Mouse (Mus musculus) embryonic stem cell, embryonic (primary cell): ENCODE measurements around the gene Lctl.

Experiments used
- CTCF ChIA-PET, 4 experiments: fragments of 300-600 bp in 2 of 4; fragments of 350-600 bp in 2 of 4; sonication (Branson Sonifier 250); formaldehyde crosslinking; loops; one replicate each; lab custom pipeline; 2022; ENCODE audit warnings: inconsistent platforms in 2 of 4; lab: Charles Lee
- POLR2A ChIA-PET, 4 experiments: fragments of 300-600 bp in 2 of 4; fragments of 350-600 bp in 2 of 4; sonication (Branson Sonifier 250); formaldehyde crosslinking; loops; one replicate each; lab custom pipeline; 2022; ENCODE audit warnings: antibody characterized with exemption in 4 of 4, inconsistent platforms in 1 of 4; lab: Charles Lee

The Lctl gene

DNA sequence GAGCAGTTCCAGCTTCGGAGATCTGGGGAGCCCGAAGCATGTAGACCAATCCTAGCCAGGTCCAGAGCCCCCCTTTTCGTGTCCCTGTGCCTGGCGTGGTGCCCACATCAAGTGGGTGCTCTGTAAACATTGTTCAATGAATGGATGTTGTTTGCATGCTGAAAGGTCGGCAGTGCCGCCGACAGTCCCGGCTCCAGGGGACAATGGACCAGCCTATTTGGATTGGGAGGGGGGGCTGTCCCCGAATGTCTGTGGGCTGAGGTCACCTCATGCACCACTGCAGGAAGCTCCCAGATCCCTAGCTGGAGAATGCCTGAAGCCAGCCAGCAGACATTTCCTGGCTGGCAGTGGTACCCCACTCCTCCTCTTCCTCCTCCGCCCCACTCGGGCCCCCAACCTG, 22.9 kb upstream of the Lctl start:
- ChIA-PET POLR2A (interaction anchor here in 3 of 4 experiments (0.7 to 1.4 kb wide), 4 partner anchors 44 to 77 kb away, joined by 3 to 5 read pairs (median 4); partner anchors contain the start of gene Smad6 (in 1 of the 3)), CTCF (interaction anchor here in 2 of 4 experiments (0.8 to 2.9 kb wide), 7 partner anchors 9 to 185 kb away, joined by 3 to 8 read pairs (median 4); no protein-coding TSS in a partner anchor)

DNA sequence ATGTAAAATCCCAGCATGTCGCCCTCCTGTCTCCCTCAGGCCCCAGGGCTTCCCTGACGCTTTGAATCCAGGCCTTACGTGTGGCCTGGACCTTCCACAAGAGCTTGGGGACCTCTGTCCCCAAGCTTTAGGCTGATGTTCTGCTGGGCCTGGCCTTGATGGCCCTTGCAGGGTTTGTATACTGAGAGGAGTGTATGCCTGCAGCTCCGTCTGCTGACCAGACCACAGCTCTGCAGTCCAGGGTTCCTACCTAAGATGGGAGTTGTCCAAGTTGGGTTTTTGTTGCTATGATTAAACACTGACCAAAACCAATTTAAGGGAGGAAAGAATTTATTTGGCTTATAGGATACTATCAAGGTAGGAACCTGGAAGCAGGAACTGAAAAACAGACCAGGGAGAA, 18.7 kb upstream of the Lctl start:
- ChIA-PET CTCF (interaction anchor here (0.5 to 5.6 kb wide), 21 partner anchors 9 to 189 kb away, joined by 3 to 98 read pairs (median 5); partner anchors contain the start of gene Smad6 (in 1 of the 4)), POLR2A (interaction anchor here in 2 of 4 experiments (0.8 to 1.4 kb wide), 4 partner anchors 11 to 189 kb away, joined by 3 to 5 read pairs (median 3); no protein-coding TSS in a partner anchor)

DNA sequence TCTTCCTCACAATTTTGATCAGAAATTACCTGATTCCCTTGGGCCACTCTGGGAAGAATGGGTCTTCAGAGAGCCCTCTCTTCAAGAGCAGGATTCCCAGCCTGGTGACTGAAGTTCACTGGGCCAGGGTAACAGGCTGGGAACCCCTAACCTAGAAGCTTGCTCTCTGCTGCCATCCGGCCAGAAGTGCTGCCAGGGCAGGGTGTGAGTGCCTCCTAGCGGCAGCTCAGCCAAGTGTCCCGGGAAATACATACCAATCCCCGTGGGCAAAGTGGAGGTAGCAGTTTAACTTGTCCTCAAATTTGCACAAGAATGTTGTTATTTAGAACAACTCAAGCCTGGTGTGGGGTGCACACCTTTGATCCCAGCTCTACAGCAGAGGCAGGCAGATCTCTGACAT, 16.5 kb upstream of the Lctl start:
- ChIA-PET CTCF (interaction anchor here (0.5 to 5.6 kb wide), 107 partner anchors 8 to 1016 kb away, joined by 3 to 98 read pairs (median 5); partner anchors contain the start of genes Smad6 (in 1 of the 4) and Tipin (in 1 of the 4)), POLR2A (interaction anchor here in 3 of 4 experiments (0.5 to 2.2 kb wide), 35 partner anchors 10 to 192 kb away, joined by 3 to 7 read pairs (median 3); partner anchors contain the start of genes Smad6 (in 2 of the 3) and Tipin (in 1 of the 3))

DNA sequence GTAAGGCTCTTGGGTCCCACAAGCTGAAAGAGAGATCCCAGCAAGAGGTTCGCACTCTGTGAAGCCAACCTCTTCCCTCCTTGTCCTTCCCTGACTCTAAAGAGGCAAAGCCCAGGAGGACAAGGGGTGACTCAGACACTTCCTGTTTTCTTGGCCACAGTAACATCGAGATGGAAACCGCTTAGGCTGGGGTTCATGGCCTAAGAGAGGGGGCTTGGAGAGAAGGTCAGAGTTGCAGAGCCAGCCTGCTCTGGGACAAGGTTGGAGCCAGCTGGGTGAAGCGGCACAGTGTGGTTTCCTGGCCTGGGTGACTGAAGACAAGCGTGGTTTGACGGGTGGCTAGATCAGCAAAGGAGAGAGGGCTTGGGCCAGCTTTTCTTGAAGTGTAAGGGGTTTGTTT, 11.6 kb upstream of the Lctl start:
- POLR2A ChIA-PET = interaction anchor here in 3 of 4 experiments (0.6 to 1.5 kb wide), 8 partner anchors 9 to 797 kb away, joined by 3 to 5 read pairs (median 4); no protein-coding TSS in a partner anchor
- CTCF ChIA-PET = interaction anchor here (0.6 to 4.6 kb wide), 12 partner anchors 11 to 1049 kb away, joined by 3 to 21 read pairs (median 4); no protein-coding TSS in a partner anchor

DNA sequence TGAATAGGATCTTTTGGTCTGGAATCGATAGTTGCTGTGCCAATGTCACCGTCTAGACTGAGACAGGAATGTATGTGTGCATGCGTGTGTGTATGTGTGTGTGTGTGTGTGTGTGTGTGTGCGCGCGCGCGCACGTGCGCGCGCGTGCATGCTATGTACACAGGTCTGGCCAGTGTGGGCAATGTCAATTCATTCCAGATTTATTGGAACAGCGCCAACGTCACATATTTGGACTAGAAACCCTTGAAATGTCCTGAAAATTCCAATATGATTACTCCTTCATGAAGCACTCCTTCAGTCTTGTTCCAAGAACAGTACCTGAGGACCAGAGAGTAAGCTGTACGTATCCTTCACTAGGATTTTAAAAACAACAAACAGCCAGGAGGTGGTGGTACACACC, 6.4 kb upstream of the Lctl start:
- CTCF ChIA-PET = interaction anchor here (0.5 to 2.1 kb wide), 10 partner anchors 9 to 201 kb away, joined by 3 to 9 read pairs (median 4); no protein-coding TSS in a partner anchor
- POLR2A ChIA-PET = interaction anchor here in 2 of 4 experiments (0.9 to 1.4 kb wide), 5 partner anchors 9 to 171 kb away, joined by 3 to 6 read pairs (median 3); partner anchors contain the start of gene Tipin (in 1 of the 2)

DNA sequence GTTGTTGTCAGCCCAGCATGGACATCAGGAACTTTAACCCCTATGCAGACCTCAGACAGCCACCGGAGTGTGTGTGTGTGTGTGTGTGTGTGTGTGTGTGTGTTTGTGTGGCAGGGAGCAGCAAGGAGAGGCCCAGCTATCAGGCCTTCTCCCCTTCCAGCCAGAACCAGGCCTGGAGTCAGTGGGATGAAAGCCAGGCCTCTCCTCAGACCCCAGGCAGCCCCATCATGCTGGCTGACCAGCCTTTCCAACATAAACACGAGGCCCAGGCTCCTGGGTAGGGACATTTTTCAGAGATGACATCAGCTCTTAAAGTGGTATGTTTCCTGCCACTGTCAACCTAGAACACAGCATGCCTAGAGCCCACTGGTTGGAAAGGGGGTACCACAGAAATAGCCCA, 2.3 kb upstream of the Lctl start:
- CTCF ChIA-PET = interaction anchor here in 2 of 4 experiments (0.6 to 0.9 kb wide), 3 partner anchors 10 to 271 kb away, joined by 3 read pairs; partner anchors contain the start of gene Megf11 (in 1 of the 2)
- POLR2A ChIA-PET = interaction anchor here in 3 of 4 experiments (0.6 to 1.5 kb wide), 6 partner anchors 10 to 204 kb away, joined by 3 to 8 read pairs (median 4); no protein-coding TSS in a partner anchor

DNA sequence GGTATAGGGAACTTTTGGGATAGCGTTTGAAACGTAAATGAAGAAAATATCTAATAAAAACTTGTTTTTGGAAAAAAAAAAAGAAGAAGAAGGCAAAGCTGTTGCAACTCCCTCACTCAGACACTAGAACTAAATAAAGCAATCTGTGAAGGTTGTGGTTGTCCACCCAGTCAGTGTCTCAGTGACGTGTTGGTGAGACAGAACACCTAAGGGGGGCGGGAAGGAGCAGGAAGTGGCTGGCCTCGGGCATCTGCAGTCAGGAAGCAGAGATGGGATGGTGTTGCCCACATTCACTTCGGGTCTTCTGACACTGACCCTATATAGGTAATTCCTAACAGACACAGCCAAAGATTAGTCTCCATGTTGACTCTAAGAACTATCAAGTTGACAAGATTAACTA, 1.2 kb upstream of the Lctl start:
- POLR2A ChIA-PET = interaction anchor here in 2 of 4 experiments (0.6 to 1.8 kb wide), 4 partner anchors 8 to 129 kb away, joined by 3 to 10 read pairs (median 4); partner anchors contain the start of gene Rpl4 (in 1 of the 2)
- CTCF ChIA-PET = interaction anchor here in 2 of 4 experiments (0.6 to 0.8 kb wide), 3 partner anchors 160 to 788 kb away, joined by 3 to 6 read pairs (median 4); no protein-coding TSS in a partner anchor

DNA sequence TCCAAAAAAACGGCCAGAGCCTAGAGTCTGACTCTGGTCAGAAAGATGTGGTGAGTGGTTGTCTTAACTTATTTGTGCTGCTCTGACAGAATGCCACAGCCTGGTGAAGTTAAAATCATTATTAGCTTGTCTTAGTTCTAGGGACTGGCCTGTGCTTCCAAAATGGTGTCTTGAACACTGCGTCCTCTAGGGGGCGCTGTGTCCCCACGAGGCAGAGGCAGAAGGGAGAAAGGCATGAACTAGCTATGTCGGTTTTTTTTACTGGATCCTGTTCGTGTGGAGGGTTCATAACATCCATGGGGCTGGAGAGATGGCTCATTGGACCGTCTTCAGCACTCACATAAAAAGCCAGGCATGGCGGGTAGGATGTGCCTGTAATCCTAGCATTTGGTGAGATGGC, 3.0 kb downstream of the Lctl start:
- ChIA-PET POLR2A (interaction anchor here in 3 of 4 experiments (0.6 to 2.7 kb wide), 45 partner anchors 10 to 1139 kb away, joined by 3 to 30 read pairs (median 4); partner anchors contain the start of genes Tipin (in 3 of the 3), Snapc5 (in 2 of the 3), Rpl4 (in 1 of the 3) and Zwilch (in 1 of the 3)), CTCF (interaction anchor here (0.5 to 2.3 kb wide), 117 partner anchors 8 to 1885 kb away, joined by 3 to 96 read pairs (median 4); partner anchors contain the start of genes Snapc5 (in 3 of the 4), Map2k1 (in 2 of the 4) and Tipin (in 2 of the 4))

DNA sequence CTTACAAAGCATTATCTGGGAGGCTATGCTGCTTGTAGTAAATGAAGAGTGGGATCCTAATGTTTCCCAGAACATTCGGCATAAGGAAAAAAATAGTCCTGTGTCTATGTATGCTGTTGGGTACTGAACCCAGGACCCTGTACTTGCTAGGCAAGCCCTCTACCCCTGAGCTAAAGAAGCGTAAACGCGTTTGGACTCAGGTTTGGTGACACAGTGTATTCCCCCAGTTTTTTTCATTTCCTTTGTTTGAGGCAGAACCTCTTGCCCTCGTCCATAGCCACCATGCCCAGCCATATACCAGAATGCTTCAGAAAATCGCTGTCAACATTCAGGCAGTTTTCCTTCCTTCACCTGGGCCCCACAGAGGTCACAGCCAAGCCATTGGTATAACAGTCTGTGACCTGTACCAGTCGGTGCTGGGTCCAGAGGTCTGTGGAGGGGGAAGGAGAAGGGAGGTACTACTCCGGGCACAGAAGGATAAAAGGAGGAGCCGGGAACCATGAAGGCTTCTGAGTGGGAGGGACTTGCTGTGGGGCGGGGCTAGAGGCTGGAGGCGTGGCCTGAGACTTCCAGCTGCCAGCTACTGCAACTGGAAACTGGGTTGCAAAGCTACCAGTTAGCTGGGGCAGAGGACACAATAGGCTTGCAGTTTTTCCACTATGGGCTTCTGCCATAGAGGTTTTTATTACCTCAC, 3.8 kb downstream of the Lctl start:
- ChIA-PET POLR2A (interaction anchor here (0.6 to 2.7 kb wide), 59 partner anchors 9 to 217 kb away, joined by 3 to 30 read pairs (median 4); partner anchors contain the start of genes Tipin (in 3 of the 4), Rpl4 (in 2 of the 4), Snapc5 (in 2 of the 4) and Zwilch (in 2 of the 4)), CTCF (interaction anchor here (0.6 to 2.3 kb wide), 104 partner anchors 9 to 1142 kb away, joined by 3 to 96 read pairs (median 5); partner anchors contain the start of genes Snapc5 (in 3 of the 4), Map2k1 (in 2 of the 4) and Tipin (in 2 of the 4))

DNA sequence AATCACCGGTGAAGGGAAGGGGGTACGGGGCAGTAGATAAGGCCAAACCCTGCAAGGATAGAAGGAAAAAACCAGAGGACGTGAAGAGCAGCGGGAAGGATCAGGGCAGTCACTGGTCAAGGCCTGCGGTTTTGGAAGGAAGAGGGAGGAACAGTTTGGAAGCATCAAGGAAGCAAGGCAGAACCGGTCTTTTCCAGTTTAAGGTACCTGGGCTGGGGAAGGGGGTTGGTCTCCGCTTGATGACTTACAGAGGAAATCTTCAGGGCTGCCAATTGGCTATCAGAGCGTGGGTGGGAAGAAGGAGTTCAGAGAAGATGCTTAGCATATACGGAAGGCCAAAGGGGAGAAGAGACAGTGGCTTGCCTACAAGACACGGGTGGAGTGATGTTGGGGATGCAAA, 5.7 kb downstream of the Lctl start:
- CTCF ChIA-PET = no interaction called here
- POLR2A ChIA-PET = no interaction called here

DNA sequence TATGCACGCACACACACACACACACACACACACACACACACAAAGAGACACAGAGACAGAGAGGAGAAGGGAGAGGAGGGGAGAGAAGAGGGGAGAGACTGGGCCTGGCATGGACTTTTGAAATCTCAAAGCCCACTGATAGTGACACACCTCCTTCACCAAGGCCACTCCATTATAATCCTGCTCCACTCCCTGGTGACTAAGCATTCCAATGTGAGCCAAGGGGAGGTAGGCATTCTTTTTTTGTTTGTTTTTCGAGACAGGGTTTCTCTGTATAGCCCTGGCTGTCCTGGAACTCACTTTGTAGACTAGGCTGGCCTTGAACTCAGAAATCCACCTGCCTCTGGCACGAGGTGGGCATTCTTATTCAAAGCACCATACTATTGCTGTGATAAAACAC, 7.9 kb downstream of the Lctl start:
- ChIA-PET POLR2A (interaction anchor here in 3 of 4 experiments (0.5 to 43.4 kb wide), 17 partner anchors 9 to 156 kb away, joined by 3 to 686 read pairs (median 6); partner anchors contain the start of genes Rpl4 (in 2 of the 3), Snapc5 (in 2 of the 3), Smad6 (in 1 of the 3) and Tipin (in 1 of the 3)), CTCF (interaction anchor here in 2 of 4 experiments (0.6 to 3.1 kb wide), 3 partner anchors 14 to 215 kb away, joined by 3 to 11 read pairs (median 4); no protein-coding TSS in a partner anchor)

DNA sequence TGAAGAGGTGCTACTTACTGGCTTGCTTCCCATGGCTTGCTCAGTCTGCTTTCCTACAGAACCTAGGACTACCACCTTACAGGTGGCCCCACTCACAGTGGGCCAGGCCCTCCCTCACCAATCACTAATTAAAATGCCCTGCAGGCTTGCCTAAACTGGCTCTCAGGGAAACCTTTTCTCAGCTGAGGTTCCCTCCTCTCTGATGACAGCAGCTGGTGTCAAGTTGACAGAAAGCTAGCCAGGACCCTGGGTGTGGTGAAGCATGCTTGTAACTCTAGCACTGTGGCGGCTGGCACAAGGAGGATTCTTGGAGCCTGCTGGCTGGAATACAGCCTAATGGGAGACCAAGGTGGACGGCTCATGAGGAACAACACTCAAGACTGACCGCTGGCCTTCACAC, 8.4 kb downstream of the Lctl start:
- CTCF ChIA-PET = interaction anchor here in 2 of 4 experiments (0.6 to 3.1 kb wide), 2 partner anchors 13 to 43 kb away, joined by 4 to 11 read pairs; no protein-coding TSS in a partner anchor
- POLR2A ChIA-PET = interaction anchor here in 3 of 4 experiments (0.5 to 43.4 kb wide), 19 partner anchors 9 to 156 kb away, joined by 3 to 686 read pairs (median 6); partner anchors contain the start of genes Rpl4 (in 2 of the 3), Snapc5 (in 2 of the 3), Smad6 (in 1 of the 3) and Tipin (in 1 of the 3)

DNA sequence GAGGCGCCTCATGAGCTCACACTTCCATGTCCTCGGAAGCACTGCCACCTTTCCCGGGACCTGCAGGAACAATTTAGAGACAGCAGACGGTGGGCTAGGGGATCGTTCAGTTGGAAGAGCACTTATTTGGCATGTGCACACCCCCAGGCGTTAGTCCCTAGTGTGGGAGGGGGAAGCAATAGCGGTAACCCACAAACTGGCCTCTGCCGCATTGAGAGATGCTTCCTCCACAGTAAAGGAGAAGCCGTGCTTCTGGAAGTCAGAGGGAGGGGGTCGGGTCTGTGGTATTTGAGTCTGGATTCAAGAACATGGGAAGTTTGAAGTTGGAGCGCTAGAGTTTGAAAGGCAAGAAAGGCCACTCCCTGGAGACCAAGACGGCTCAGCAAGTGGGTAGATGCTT, 9.2 kb downstream of the Lctl start:
- ChIA-PET CTCF (interaction anchor here in 3 of 4 experiments (1.1 to 3.1 kb wide), 4 partner anchors 12 to 168 kb away, joined by 3 to 11 read pairs (median 3); no protein-coding TSS in a partner anchor), POLR2A (interaction anchor here in 3 of 4 experiments (0.9 to 43.4 kb wide), 18 partner anchors 9 to 155 kb away, joined by 3 to 686 read pairs (median 6); partner anchors contain the start of genes Snapc5 (in 3 of the 3), Rpl4 (in 2 of the 3), Tipin (in 2 of the 3) and Uchl4 (in 1 of the 3))

DNA sequence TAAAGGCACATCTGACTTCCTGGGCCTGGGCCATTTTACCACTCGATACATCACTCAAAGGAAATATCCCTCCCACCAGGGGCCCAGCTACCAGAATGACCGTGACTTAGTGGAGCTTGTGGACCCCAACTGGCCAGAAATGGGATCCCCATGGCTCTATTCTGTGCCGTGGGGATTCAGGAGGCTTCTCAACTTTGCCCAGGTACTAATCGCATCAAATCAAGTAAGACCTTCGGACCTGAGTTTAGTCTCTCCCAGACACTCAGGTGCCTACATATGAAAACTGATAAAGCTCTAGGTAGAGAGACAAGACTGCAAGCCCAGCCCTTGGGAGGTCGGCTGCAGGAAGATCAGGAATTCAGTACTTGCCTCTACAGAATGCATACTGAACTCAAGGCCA, 14.7 kb downstream of the Lctl start:
- ChIA-PET CTCF (interaction anchor here in 2 of 4 experiments (0.5 to 1.7 kb wide), 6 partner anchors 12 to 250 kb away, joined by 3 to 16 read pairs (median 4); no protein-coding TSS in a partner anchor), POLR2A (interaction anchor here in 2 of 4 experiments (0.6 to 43.4 kb wide), 18 partner anchors 10 to 175 kb away, joined by 3 to 686 read pairs (median 4); partner anchors contain the start of genes Lctl (in 2 of the 2), Tipin (in 2 of the 2), Rpl4 (in 1 of the 2) and Snapc5 (in 1 of the 2))

DNA sequence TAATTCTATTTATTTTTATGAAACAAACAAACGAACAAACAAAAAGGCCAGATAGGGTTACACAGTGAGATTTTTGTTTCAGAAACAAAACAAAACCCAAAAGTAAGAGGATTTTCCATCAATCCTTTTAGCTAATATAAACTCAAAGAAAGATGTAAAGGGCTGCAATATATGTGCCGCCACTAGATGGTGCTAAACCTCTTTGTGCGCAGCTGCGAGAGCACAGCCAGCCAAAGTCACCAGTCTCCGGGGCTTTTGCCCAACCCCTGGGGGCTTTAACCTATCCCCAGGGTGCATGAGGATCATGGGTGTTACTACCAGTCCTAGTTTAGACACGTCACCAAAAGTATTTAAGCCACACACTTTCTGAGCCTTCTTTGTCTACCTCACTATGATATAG, 21.9 kb downstream of the Lctl start:
- ChIA-PET POLR2A (interaction anchor here in 3 of 4 experiments (0.5 to 43.4 kb wide), 26 partner anchors 11 to 142 kb away, joined by 3 to 686 read pairs (median 4); partner anchors contain the start of genes Snapc5 (in 2 of the 3), Tipin (in 2 of the 3), Zwilch (in 2 of the 3) and Lctl (in 1 of the 3)), CTCF (interaction anchor here (0.6 to 7.9 kb wide), 29 partner anchors 9 to 229 kb away, joined by 3 to 66 read pairs (median 4); partner anchors contain the start of genes Snapc5 (in 1 of the 4) and Tipin (in 1 of the 4))

DNA sequence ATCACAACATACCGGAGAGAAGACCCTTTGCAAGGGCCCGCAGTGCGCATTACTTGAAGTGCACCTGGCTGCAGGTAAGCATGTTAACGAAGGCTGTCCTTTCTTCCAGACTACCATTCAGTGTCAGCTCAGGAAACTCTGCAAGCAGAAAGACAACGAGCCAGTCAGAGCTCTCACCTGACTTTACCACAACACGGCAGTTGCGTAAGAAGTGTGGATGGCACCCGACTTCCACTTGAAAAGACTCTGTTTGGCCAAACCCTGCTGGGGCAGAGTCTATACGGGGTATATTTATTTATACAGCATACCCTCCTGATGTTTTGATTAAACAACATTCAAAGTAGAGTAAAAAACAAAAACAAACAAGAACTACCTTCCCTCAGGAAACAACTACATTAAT, 22.9 kb downstream of the Lctl start:
- ChIA-PET CTCF (interaction anchor here (0.6 to 7.9 kb wide), 15 partner anchors 10 to 844 kb away, joined by 3 to 66 read pairs (median 5); partner anchors contain the start of gene Snapc5 (in 1 of the 4)), POLR2A (interaction anchor here (0.6 to 43.4 kb wide), 22 partner anchors 10 to 182 kb away, joined by 3 to 686 read pairs (median 4); partner anchors contain the start of genes Snapc5 (in 2 of the 4), Rpl4 (in 1 of the 4) and Zwilch (in 1 of the 4))
